Mouse (Mus musculus) kidney, postnatal 14 days (tissue): ENCODE measurements at regions not wholly inside any gene's neighbourhood (a gene's known extent, or its start where the extent isn't known, plus 50 kb on each side); places are given as distances from the start of the nearest gene placed in this dataset.

Experiments used
- DNase-seq: peaks from one replicate; pipeline ENCODE4 v3.0.0; 2022; ENCODE audit warnings: mixed read lengths

DNA sequence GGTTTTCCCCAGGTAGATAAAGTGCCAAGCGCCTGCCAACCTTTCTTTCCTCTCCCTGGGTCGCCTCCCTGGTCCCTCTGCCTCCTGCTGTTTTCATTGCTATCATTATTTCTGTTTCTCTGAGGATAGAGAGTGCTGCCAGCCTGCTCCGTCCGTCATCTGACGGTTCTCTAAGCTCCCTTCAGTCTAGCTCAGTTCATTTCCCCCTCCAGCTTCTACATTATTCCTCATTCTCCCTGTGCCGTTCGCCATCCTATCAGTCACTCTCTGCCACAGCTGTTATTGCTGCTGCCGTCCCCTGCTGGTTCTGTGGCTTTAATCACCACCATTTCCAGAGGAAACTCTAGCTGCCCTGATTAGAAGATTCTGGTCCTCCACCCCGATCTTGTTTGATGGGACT is 84.7 kb upstream of the Rfx3 start:
- no peak for DNase-seq

DNA sequence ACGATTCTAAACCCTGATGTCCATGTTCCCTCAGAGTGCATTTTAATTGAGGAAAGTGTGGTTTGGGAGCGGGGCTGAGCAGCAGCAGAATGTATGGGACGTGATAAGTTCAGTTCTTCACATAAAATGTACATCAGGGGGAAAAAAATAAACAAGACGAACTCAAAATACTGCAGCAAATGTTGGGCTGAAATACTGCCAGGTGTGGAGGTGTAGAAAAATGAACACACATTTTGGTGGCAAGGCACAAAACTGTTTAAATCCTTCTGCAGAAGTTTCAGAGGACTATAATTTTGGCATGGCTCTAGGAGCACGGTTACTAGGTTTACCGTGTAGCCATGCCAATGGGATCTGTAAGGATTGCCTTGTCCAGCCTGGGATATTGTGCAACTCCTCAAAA is 81.3 kb upstream of the Rfx3 start:
- no peak for DNase-seq

DNA sequence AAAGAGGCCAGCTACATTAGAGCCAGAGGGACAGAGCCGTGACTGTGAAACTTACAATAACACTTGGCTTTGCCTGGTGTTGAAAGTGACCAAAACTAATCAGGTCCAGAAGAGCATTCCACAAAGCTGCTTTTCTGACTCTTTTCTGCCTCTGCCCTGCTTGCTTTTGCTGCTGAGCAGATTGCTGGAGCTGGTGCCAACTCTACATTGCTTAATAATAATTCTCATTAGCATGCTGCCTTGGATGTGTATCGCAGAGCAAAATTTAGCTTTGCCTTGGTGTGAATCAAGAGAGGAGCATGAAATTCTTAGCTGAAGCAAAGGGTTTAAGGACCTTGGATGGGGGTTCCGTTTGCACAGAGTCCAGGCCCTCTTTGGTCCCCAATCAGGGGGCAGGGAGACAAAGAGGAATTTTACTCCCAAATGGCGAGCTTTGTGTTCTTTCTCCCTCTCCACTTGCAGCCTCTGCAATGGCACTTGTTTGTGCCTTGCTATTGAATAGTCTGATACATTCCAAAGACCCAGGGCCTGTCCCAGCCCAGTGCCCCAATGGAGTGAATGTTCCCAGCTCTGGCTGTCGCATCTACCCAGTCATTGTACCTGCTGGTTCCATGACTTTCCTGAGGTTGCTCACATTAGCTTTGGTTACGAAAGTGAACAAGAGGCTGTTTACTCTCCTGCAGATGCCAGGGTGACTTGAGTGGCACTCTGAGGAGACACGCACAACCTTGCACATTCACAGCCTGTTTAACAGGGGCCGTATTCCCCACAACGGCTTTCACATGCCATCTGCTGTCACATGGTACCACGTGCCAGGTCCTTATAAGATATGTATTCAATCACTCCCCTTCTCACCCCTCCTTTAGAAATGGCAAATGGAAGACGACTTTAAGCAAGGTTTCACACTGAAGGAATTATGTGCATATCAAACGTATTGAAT is 76.9 kb upstream of the Rfx3 start:
- no peak for DNase-seq

DNA sequence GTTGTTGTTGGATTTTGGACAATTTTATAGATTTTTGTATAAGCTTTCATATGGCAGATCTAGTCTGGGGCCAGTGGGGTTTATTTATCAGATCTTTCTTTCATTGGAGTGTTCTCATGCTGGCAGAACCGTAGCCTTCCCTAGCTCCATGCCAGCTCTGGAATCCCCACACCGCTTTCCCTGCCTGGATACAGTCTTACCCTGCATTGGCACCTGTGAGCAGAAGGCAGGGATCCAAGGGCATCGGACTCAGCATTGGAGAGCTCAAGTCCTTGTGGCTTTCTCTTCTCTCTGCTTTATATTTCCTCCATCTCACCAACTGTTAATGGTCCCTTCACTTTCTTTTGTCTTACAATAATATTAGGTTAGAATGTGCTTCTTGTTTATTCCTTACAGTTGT is 59.4 kb upstream of the Rfx3 start:
- DNase-seq: no peak
